Mouse (Mus musculus): ENCODE measurements around the gene Ddx59.

Gene Ddx59

GRCm38 (mm10) chr1:136450206-136450605 is 35.1 kb downstream of the Ddx59 start:
- no peak for DNase-seq

GRCm38 (mm10) chr1:136452421-136452820 is 37.4 kb downstream of the Ddx59 start:
- no peak for DNase-seq

- DNase-seq = peak; percentile 34
Observed at GRCm38 (mm10) chr1:136455756-136456585, 40.9 kb downstream of the Ddx59 start.

GRCm38 (mm10) chr1:136456741-136457140 is 41.7 kb downstream of the Ddx59 start:
- no peak for DNase-seq

GRCm38 (mm10) chr1:136457403-136457802 is 42.3 kb downstream of the Ddx59 start:
- no peak for DNase-seq

- peak; percentile 31 for DNase-seq
Observed at GRCm38 (mm10) chr1:136458691-136459245, 43.7 kb downstream of the Ddx59 start.

- DNase-seq = no peak
Observed at GRCm38 (mm10) chr1:136462443-136462842, 47.4 kb downstream of the Ddx59 start.

- no peak for DNase-seq
Observed at GRCm38 (mm10) chr1:136465168-136465567, 50.1 kb downstream of the Ddx59 start.

- peak; percentile 87 for DNase-seq
Observed at GRCm38 (mm10) chr1:136466143-136466811, 51.2 kb downstream of the Ddx59 start, which contains the start of gene Kif14. Kif14 (plus strand) TSS chr1:136466343.

GRCm38 (mm10) chr1:136469408-136469807 is 54.3 kb downstream of the Ddx59 start:
- DNase-seq = no peak

GRCm38 (mm10) chr1:136470471-136470870 is 55.4 kb downstream of the Ddx59 start:
- DNase-seq = no peak

Measured in cerebellum, adult 9-11 months (tissue).